ENCODE assay signal across 7 mouse cellular contexts in genomic region chr9:21264272-21264999, GRCm38 (mm10). TPM values are rescaled to one million over a fixed set of nuclear protein-coding genes. Genes with fewer than 3 reads are reported as not detected.
DNase-seq lines count a peak whose midpoint lies in the region; ATAC-seq lines count a peak whose summit lies in the region.

No protein-coding gene starts in this region.

- H3K9ac ChIP-seq in neural tube, embryonic 11.5 days (ENCODE audit: low read length) = peak overlapping the region; percentile 45
- H3K9ac ChIP-seq in embryonic facial prominence, embryonic 12.5 days = peak overlapping the region; percentile 81; the same call in 1 of the 2 replicates
- H3K9ac ChIP-seq in hindbrain, embryonic 16.5 days (ENCODE audit: low read depth, low read length) = peak overlapping the region; percentile 71
- peak overlapping the region; percentile 93 for H3K9ac ChIP-seq in midbrain, embryonic 16.5 days (ENCODE audit: low read depth, low read length)

- peak overlapping the region; percentile 56 for H3K4me2 ChIP-seq in neural tube, embryonic 11.5 days (ENCODE audit: low read depth)
- H3K4me2 ChIP-seq in embryonic facial prominence, embryonic 12.5 days (replicated peaks) = peak overlapping the region; percentile 82
- peak overlapping the region; percentile 92 for H3K4me2 ChIP-seq in hindbrain, embryonic 16.5 days (ENCODE audit: low read length)
- peak overlapping the region; percentile 92 for H3K4me2 ChIP-seq in midbrain, embryonic 16.5 days (ENCODE audit: low read length)

- DNase-seq in neural tube, embryonic 11.5 days (ENCODE audit: low spot score) = no peak
- DNase-seq in neural tube, embryonic 10.5 days (ENCODE audit: extremely low spot score, low spot score) = no peak
- no peak for DNase-seq in ovary, postnatal 10 days (ENCODE audit: low spot score)
- no peak for DNase-seq in left cerebral cortex, adult 8-10 months (ENCODE audit: low spot score in 2 of 2)

- H3K27ac ChIP-seq in neural tube, embryonic 11.5 days (ENCODE audit: low read depth, low read length) = peak overlapping the region; percentile 58
- peak overlapping the region; percentile 77 for H3K27ac ChIP-seq in embryonic facial prominence, embryonic 12.5 days
- H3K27ac ChIP-seq in hindbrain, embryonic 16.5 days (ENCODE audit: low read depth, low read length) = peak overlapping the region; percentile 84
- H3K27ac ChIP-seq in midbrain, embryonic 16.5 days (ENCODE audit: low read length) = peak overlapping the region; percentile 78

- no peaks in the 10 kb centered on the region for H3K27me3 ChIP-seq in neural tube, embryonic 11.5 days (ENCODE audit: control insufficient read depth, insufficient read depth, low read length)
- H3K27me3 ChIP-seq in embryonic facial prominence, embryonic 12.5 days = no peaks in the 10 kb centered on the region
- H3K27me3 ChIP-seq in hindbrain, embryonic 16.5 days (replicated peaks; ENCODE audit: control insufficient read depth, insufficient read depth, low read length) = no peaks in the 10 kb centered on the region
- H3K27me3 ChIP-seq in midbrain, embryonic 16.5 days (ENCODE audit: control insufficient read depth, insufficient read depth, low read depth, low read length) = no peaks in the 10 kb centered on the region

- 0 out of 2 replicates have a peak, but pooled peaks have one; percentile 20 for ATAC-seq in neural tube, embryonic 11.5 days (ENCODE audit: insufficient read depth, low FRiP score, low TSS enrichment)
- ATAC-seq in embryonic facial prominence, embryonic 12.5 days (ENCODE audit: insufficient number of reproducible peaks, insufficient read depth, low FRiP score, low TSS enrichment) = peak; percentile 42
- ATAC-seq in hindbrain, embryonic 16.5 days = no peak; the same call in none of the 2 replicates
- peak; percentile 21 for ATAC-seq in midbrain, embryonic 16.5 days

- H3K36me3 ChIP-seq in neural tube, embryonic 11.5 days (ENCODE audit: control insufficient read depth, insufficient read depth, low read length) = no peaks in the 10 kb centered on the region; the same call in 1 of the 2 replicates
- peaks cover 26% of the 10 kb centered on the region for H3K36me3 ChIP-seq in embryonic facial prominence, embryonic 12.5 days
- peaks cover 8% of the 10 kb centered on the region; the same call in 1 of the 2 replicates for H3K36me3 ChIP-seq in hindbrain, embryonic 16.5 days (ENCODE audit: control insufficient read depth, insufficient read depth, low read length)
- H3K36me3 ChIP-seq in midbrain, embryonic 16.5 days (ENCODE audit: control insufficient read depth, insufficient read depth, low read length) = peaks cover 6% of the 10 kb centered on the region; the same call in 1 of the 2 replicates

- H3K4me3 ChIP-seq in neural tube, embryonic 11.5 days (ENCODE audit: low read depth, low read length) = peak overlapping the region; percentile 81
- peak overlapping the region; percentile 80 for H3K4me3 ChIP-seq in embryonic facial prominence, embryonic 12.5 days
- H3K4me3 ChIP-seq in hindbrain, embryonic 16.5 days (ENCODE audit: low read length) = peak overlapping the region; percentile 80
- H3K4me3 ChIP-seq in midbrain, embryonic 16.5 days (ENCODE audit: low read depth, low read length) = peak overlapping the region; percentile 93

- no peaks in the 10 kb centered on the region for H3K9me3 ChIP-seq in neural tube, embryonic 11.5 days (ENCODE audit: control insufficient read depth, low read length)
- no peaks in the 10 kb centered on the region for H3K9me3 ChIP-seq in embryonic facial prominence, embryonic 12.5 days
- H3K9me3 ChIP-seq in hindbrain, embryonic 16.5 days (ENCODE audit: control insufficient read depth, low read length) = no peaks in the 10 kb centered on the region
- no peaks in the 10 kb centered on the region for H3K9me3 ChIP-seq in midbrain, embryonic 16.5 days (replicated peaks; ENCODE audit: control insufficient read depth, low read length, poor library complexity, severe bottlenecking)

- peaks cover 10% of the 10 kb centered on the region; the same call in 1 of the 2 replicates for H3K4me1 ChIP-seq in neural tube, embryonic 11.5 days (ENCODE audit: control insufficient read depth, insufficient read depth, low read length)
- H3K4me1 ChIP-seq in embryonic facial prominence, embryonic 12.5 days = peaks cover 19% of the 10 kb centered on the region
- H3K4me1 ChIP-seq in hindbrain, embryonic 16.5 days (ENCODE audit: control insufficient read depth, insufficient read depth, low read depth, low read length) = peaks cover 20% of the 10 kb centered on the region
- H3K4me1 ChIP-seq in midbrain, embryonic 16.5 days (ENCODE audit: control insufficient read depth, insufficient read depth, low read length) = peaks cover 18% of the 10 kb centered on the region

- WGBS in neural tube, embryonic 11.5 days = 18% methylated on average over 17 of the region's 17 CpGs
- 15% methylated on average over 17 of the region's 17 CpGs for WGBS in embryonic facial prominence, embryonic 12.5 days
- WGBS in hindbrain, embryonic 16.5 days = 20% methylated on average over 17 of the region's 17 CpGs
- 18% methylated on average over 17 of the region's 17 CpGs for WGBS in midbrain, embryonic 16.5 days

RNA-seq across cellular contexts. Expression of gene Atg4d, which starts 0.7 kb away (rescaled TPM):
- polyA plus RNA-seq in neural tube, embryonic 11.5 days (2014; fragmentation: Nextera tagmentation; extraction: Ambion mirVana) = 47.2 and 55.1 TPM in 2 replicates
- 33.6 and 33.9 TPM in 2 replicates for polyA plus RNA-seq in embryonic facial prominence, embryonic 12.5 days (2016; fragmentation: Nextera tagmentation; extraction: Ambion mirVana)
- 52.6 and 52.8 TPM in 2 replicates for polyA plus RNA-seq in hindbrain, embryonic 16.5 days (2015; fragmentation: Nextera tagmentation; extraction: Ambion mirVana)
- polyA plus RNA-seq in midbrain, embryonic 16.5 days (2015; fragmentation: Nextera tagmentation; extraction: Ambion mirVana) = 43.0 and 47.9 TPM in 2 replicates
- 10 to 100 TPM; 35.3 to 48.7 (median 39.7) TPM for total RNA-seq in left cerebral cortex, adult 8-10 months (2022)

RNA-seq across cellular contexts. Expression of gene S1pr5, which starts 16.2 kb away (rescaled TPM):
- polyA plus RNA-seq in neural tube, embryonic 11.5 days (2014; fragmentation: Nextera tagmentation; extraction: Ambion mirVana) = 0.73 and 1.7 TPM in 2 replicates
- polyA plus RNA-seq in embryonic facial prominence, embryonic 12.5 days (2016; fragmentation: Nextera tagmentation; extraction: Ambion mirVana) = 0.42 and 0.64 TPM in 2 replicates
- polyA plus RNA-seq in hindbrain, embryonic 16.5 days (2015; fragmentation: Nextera tagmentation; extraction: Ambion mirVana) = 5.5 and 5.7 TPM in 2 replicates
- 3.7 and 4.3 TPM in 2 replicates for polyA plus RNA-seq in midbrain, embryonic 16.5 days (2015; fragmentation: Nextera tagmentation; extraction: Ambion mirVana)
- total RNA-seq in left cerebral cortex, adult 8-10 months (2022) = 10 to 100 TPM; 14.8 to 20.5 (median 16.8) TPM

RNA-seq across cellular contexts. Expression of gene Kri1, which starts 23.3 kb away (rescaled TPM):
- 15.0 and 15.5 TPM in 2 replicates for polyA plus RNA-seq in neural tube, embryonic 11.5 days (2014; fragmentation: Nextera tagmentation; extraction: Ambion mirVana)
- polyA plus RNA-seq in embryonic facial prominence, embryonic 12.5 days (2016; fragmentation: Nextera tagmentation; extraction: Ambion mirVana) = 16.8 and 17.9 TPM in 2 replicates
- polyA plus RNA-seq in hindbrain, embryonic 16.5 days (2015; fragmentation: Nextera tagmentation; extraction: Ambion mirVana) = 14.5 and 16.8 TPM in 2 replicates
- polyA plus RNA-seq in midbrain, embryonic 16.5 days (2015; fragmentation: Nextera tagmentation; extraction: Ambion mirVana) = 17.0 and 18.3 TPM in 2 replicates
- 10 to 100 TPM; 33.5 to 43.4 (median 39.4) TPM for total RNA-seq in left cerebral cortex, adult 8-10 months (2022)

RNA-seq across cellular contexts. Expression of gene Keap1, which starts 25.3 kb away (rescaled TPM):
- polyA plus RNA-seq in neural tube, embryonic 11.5 days (2014; fragmentation: Nextera tagmentation; extraction: Ambion mirVana) = 32.3 and 34.1 TPM in 2 replicates
- 61.3 and 68.7 TPM in 2 replicates for polyA plus RNA-seq in embryonic facial prominence, embryonic 12.5 days (2016; fragmentation: Nextera tagmentation; extraction: Ambion mirVana)
- 71.5 and 72.0 TPM in 2 replicates for polyA plus RNA-seq in hindbrain, embryonic 16.5 days (2015; fragmentation: Nextera tagmentation; extraction: Ambion mirVana)
- polyA plus RNA-seq in midbrain, embryonic 16.5 days (2015; fragmentation: Nextera tagmentation; extraction: Ambion mirVana) = 68.0 and 69.9 TPM in 2 replicates
- 10 to 100 TPM; 57.8 to 68.8 (median 59.9) TPM for total RNA-seq in left cerebral cortex, adult 8-10 months (2022)

RNA-seq across cellular contexts. Expression of gene Cdkn2d, which starts 26.8 kb away (rescaled TPM):
- 79.4 and 87.1 TPM in 2 replicates for polyA plus RNA-seq in neural tube, embryonic 11.5 days (2014; fragmentation: Nextera tagmentation; extraction: Ambion mirVana)
- 51.7 and 52.5 TPM in 2 replicates for polyA plus RNA-seq in embryonic facial prominence, embryonic 12.5 days (2016; fragmentation: Nextera tagmentation; extraction: Ambion mirVana)
- 121 and 138 TPM in 2 replicates for polyA plus RNA-seq in hindbrain, embryonic 16.5 days (2015; fragmentation: Nextera tagmentation; extraction: Ambion mirVana)
- 98.9 and 117 TPM in 2 replicates for polyA plus RNA-seq in midbrain, embryonic 16.5 days (2015; fragmentation: Nextera tagmentation; extraction: Ambion mirVana)
- 10 to 100 TPM; 53.5 to 63.9 (median 58.8) TPM for total RNA-seq in left cerebral cortex, adult 8-10 months (2022)
